Mouse (Mus musculus): ENCODE data around the gene Zfp184. TPM values are rescaled to one million over a fixed set of nuclear protein-coding genes. Genes with fewer than 3 reads are reported as not detected.

Gene Zfp184
- total RNA-seq, 2 experiments from 2014 or later = 0.73 to 1.2 TPM

Small RNA genes within 50 kb of the gene (microRNA-seq; reads per million reads assigned to microRNA genes)
- gene Gm44456 (0.75 to 0.95 reads per million in 2 experiments), gene Mir1983 (171 to 190 reads per million in 2 experiments)

Other genes with a start within 250 kb of the Zfp184 start
- not detected for gene Olfr1359, start 247.0 kb upstream of the Zfp184 start, total RNA-seq (2021)
- 100 to 1,000 TPM; 184 to 186 TPM for gene Hist1h2bl, start 229.0 kb upstream of the Zfp184 start, total RNA-seq (2021)
- gene Hist1h2ai, start 228.7 kb upstream of the Zfp184 start, total RNA-seq (2021) = 100 to 1,000 TPM; 125 TPM
- gene Hist1h3h, start 227.4 kb upstream of the Zfp184 start, total RNA-seq (2021) = 100 to 1,000 TPM; 240 to 265 TPM
- gene Hist1h2bm, start 223.1 kb upstream of the Zfp184 start, total RNA-seq (2021) = 10 to 100 TPM; 50.7 to 68.7 TPM
- 10 to 100 TPM; 32.2 to 32.7 TPM for gene Hist1h4j, start 210.0 kb upstream of the Zfp184 start, total RNA-seq (2021)
- 100 to 1,000 TPM; 439 to 508 TPM for gene Hist1h4k, start 194.6 kb upstream of the Zfp184 start, total RNA-seq (2021)
- gene Hist1h2ak, start 191.3 kb upstream of the Zfp184 start, total RNA-seq (2021) = 10 to 100 TPM; 71.7 to 78.9 TPM
- 100 to 1,000 TPM in 1 of 2 experiments, 10 to 100 TPM in 1; 94.7 to 110 TPM for gene Hist1h2bn, start 191.0 kb upstream of the Zfp184 start, total RNA-seq (2021)
- 100 to 1,000 TPM; 122 to 129 TPM for gene Hist1h1b, start 164.5 kb upstream of the Zfp184 start, total RNA-seq (2021)
- gene Hist1h3i, start 161.7 kb upstream of the Zfp184 start, total RNA-seq (2021) = 100 to 1,000 TPM; 199 to 235 TPM
- 10 to 100 TPM; 37.8 to 38.8 TPM for gene Hist1h2an, start 157.9 kb upstream of the Zfp184 start, total RNA-seq (2021)
- gene Hist1h2bp, start 157.6 kb upstream of the Zfp184 start, total RNA-seq (2021) = 10 to 100 TPM; 78.8 to 79.4 TPM
- 100 to 1,000 TPM; 140 to 150 TPM for gene Hist1h2bq, start 134.9 kb upstream of the Zfp184 start, total RNA-seq (2021)
- 100 to 1,000 TPM; 240 to 250 TPM for gene Hist1h2ao, start 134.6 kb upstream of the Zfp184 start, total RNA-seq (2021)
- gene Hist1h4m, start 133.3 kb upstream of the Zfp184 start, total RNA-seq (2021) = 100 to 1,000 TPM; 345 to 353 TPM
- gene Hist1h4n, start 112.9 kb upstream of the Zfp184 start, total RNA-seq (2021) = 10 to 100 TPM; 17.9 to 46.6 TPM
- gene Hist1h2ap, start 111.6 kb upstream of the Zfp184 start, total RNA-seq (2021) = 100 to 1,000 TPM in 1 of 2 experiments, 10 to 100 TPM in 1; 86.5 to 153 TPM
- gene Hist1h2br, start 111.4 kb upstream of the Zfp184 start, total RNA-seq (2021) = 100 to 1,000 TPM; 139 to 146 TPM
- gene Pom121l2, start 36.1 kb downstream of the Zfp184 start, total RNA-seq (2021) = not detected
- gene Prss16, start 64.6 kb downstream of the Zfp184 start, total RNA-seq (2021) = not detected
- gene Hist1h2ah, start 90.5 kb downstream of the Zfp184 start, total RNA-seq (2021) = 100 to 1,000 TPM; 171 to 199 TPM
- gene Hist1h2bk, start 90.8 kb downstream of the Zfp184 start, total RNA-seq (2021) = 100 to 1,000 TPM; 209 to 249 TPM
- 10 to 100 TPM; 77.9 to 89.2 TPM for gene Hist1h4i, start 96.3 kb downstream of the Zfp184 start, total RNA-seq (2021)
- gene Hist1h2ag, start 97.8 kb downstream of the Zfp184 start, total RNA-seq (2021) = 100 to 1,000 TPM; 133 to 135 TPM
- gene Hist1h2bj, start 98.1 kb downstream of the Zfp184 start, total RNA-seq (2021) = 100 to 1,000 TPM; 117 to 122 TPM
- gene Vmn1r188, start 139.3 kb downstream of the Zfp184 start, total RNA-seq (2021) = not detected
- gene Vmn1r189, start 160.7 kb downstream of the Zfp184 start, total RNA-seq (2021) = not detected
- not detected for gene Vmn1r191, start 238.9 kb downstream of the Zfp184 start, total RNA-seq (2021)
- gene Vmn1r192, start 246.0 kb downstream of the Zfp184 start, total RNA-seq (2021) = not detected

Data from gastrocnemius, postnatal 10 days (tissue).